Mouse (Mus musculus): Measurements from ENCODE around the gene Galnt4. TPM values are rescaled to one million over a fixed set of nuclear protein-coding genes. Genes with fewer than 3 reads are reported as not detected.

Gene Galnt4
- polyA plus RNA-seq, 1 experiment from 2014 or later: 6.7 TPM

DNA sequence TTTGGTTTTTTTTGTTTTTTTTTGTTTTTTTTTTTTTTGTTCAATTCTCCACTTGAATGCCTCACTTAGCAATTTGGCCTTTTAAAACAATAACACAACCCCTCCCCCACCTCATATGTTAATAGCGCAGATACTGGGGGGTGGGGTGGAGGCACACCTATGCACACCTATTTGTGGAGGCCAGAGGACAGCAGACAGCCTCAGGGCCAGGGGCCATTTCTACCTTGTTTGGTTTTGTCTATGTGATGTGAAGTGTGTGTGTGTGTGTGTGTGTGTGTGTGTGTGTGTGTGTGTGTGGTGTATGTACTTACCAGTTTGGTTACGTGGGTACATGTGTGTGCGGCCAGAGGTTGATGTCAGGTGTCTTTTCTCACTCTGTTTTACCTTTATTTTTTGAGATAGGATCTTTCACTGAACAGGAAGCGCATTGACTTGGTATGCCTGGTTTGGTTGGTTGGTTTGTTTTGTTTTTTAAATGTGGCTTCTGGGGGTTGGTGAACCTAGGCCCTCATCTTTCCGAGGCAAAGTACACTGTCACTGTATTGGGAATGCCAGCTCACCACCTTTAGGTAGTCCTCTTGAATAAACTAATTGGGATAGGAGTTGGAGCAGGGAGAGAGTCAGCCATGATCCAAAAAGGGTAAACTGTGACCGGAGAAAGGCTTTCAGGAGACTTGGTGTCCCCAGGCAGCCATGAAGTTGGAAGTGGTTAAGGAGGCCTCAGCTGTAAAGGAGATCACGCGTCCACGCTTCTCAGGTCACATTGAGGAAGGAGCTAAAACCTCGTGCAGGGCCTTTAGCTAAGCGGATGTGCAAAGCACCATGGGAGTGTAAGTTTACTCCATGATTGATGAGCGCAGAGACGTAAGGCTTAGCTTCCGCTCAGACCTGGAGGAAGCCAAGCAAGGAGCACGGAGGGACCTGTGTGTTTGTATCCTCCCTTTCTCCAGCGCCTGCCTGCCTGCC is 9.0 kb downstream of the Galnt4 start:
- Histone ChIP-seq H3K36me3 (no peaks in the 10 kb centered on the region), H3K9ac (no peak overlapping the region), H3K27ac (no peak overlapping the region), H3K4me1 (peaks cover 10% of the 10 kb centered on the region), H3K27me3 (no peaks in the 10 kb centered on the region), H3K9me3 (replicated peaks) (no peaks in the 10 kb centered on the region), H3K4me2 (replicated peaks) (no peak overlapping the region), H3K4me3 (no peak overlapping the region)
- no peak for ATAC-seq (ENCODE audit: low FRiP score)
- WGBS: 83% methylated on average over 16 of the region's 16 CpGs

DNA sequence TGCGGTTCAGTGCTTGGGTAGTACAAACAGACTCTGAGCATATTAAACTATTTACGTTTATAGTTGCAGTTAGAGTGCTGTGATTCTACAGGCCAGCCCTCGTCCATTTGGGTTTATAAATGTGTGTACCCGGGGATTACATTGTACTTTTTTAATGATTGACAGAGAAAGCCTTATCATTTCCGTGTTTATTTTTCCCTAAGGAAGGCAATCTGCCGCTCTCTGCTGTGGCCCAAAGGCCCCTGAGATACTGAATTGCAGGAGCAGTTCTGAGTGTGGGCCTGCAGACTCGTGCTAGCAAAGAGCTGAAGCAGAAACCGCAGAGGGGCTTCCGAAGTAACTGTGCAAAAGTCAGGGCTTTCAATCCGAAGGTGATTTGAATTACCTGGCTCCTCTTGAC is 9.9 kb downstream of the Galnt4 start:
- Histone ChIP-seq H3K4me1 (peaks cover 10% of the 10 kb centered on the region), H3K9me3 (replicated peaks) (no peaks in the 10 kb centered on the region), H3K27ac (no peak overlapping the region), H3K4me2 (replicated peaks) (no peak overlapping the region), H3K9ac (no peak overlapping the region), H3K27me3 (no peaks in the 10 kb centered on the region), H3K4me3 (no peak overlapping the region), H3K36me3 (no peaks in the 10 kb centered on the region)
- ATAC-seq (ENCODE audit: low FRiP score): no peak
- whole genome bisulfite sequencing: 84% methylated on average over 10 of the region's 10 CpGs

DNA sequence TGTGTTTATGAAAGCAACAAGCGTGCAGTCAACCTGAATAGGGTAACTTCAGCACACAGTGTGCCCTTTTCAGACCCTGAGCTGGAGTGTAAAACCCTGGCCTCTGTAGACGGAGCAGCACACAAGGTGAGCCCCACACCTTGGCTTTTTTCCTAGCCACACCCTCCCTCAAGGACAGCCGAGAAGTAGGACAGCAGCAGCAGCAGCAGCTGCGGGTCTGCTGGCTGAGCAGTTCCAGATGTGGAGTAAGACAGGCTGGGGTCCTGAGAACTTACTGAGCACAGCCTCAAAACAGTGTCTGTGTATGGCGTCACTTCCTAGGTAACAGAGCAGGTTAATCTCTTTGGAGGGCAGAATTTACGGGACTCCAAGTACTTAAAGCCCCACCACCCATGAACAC is 10.7 kb downstream of the Galnt4 start:
- Histone ChIP-seq H3K4me2 (replicated peaks) (no peak overlapping the region), H3K9ac (no peak overlapping the region), H3K4me3 (no peak overlapping the region), H3K4me1 (peaks cover 8% of the 10 kb centered on the region), H3K27ac (no peak overlapping the region), H3K27me3 (no peaks in the 10 kb centered on the region), H3K36me3 (no peaks in the 10 kb centered on the region), H3K9me3 (replicated peaks) (no peaks in the 10 kb centered on the region)
- ATAC-seq (ENCODE audit: low FRiP score): no peak
- 66% methylated on average over 6 of the region's 6 CpGs for WGBS

DNA sequence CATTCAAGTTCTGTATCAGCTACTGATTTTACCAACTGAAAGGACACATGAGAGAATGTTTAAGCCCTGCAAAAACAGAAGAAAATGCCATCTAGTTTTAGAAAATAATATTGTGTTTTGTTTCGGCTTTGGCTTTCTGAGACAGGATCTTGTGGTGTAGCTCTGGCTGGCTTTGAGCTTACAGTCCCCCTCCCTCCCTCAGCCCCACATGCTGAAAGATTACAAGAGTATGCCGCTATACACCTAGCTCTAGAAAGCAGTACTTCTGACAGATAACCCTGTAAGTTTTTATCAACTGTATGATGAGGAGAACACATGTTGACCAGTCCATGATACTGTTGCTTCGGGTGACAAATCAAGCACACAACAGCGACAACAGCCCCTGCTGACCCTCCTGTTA is 11.5 kb downstream of the Galnt4 start:
- no peak overlapping the region for H3K4me3 ChIP-seq
- no peak overlapping the region for H3K9ac ChIP-seq
- no peak overlapping the region for H3K27ac ChIP-seq
- WGBS: 84% methylated on average over 4 of the region's 4 CpGs
- no peaks in the 10 kb centered on the region for H3K9me3 ChIP-seq (replicated peaks)
- H3K4me2 ChIP-seq (replicated peaks): no peak overlapping the region
- H3K36me3 ChIP-seq: no peaks in the 10 kb centered on the region
- H3K27me3 ChIP-seq: no peaks in the 10 kb centered on the region
- peaks cover 8% of the 10 kb centered on the region for H3K4me1 ChIP-seq
- ATAC-seq (ENCODE audit: low FRiP score): no peak

DNA sequence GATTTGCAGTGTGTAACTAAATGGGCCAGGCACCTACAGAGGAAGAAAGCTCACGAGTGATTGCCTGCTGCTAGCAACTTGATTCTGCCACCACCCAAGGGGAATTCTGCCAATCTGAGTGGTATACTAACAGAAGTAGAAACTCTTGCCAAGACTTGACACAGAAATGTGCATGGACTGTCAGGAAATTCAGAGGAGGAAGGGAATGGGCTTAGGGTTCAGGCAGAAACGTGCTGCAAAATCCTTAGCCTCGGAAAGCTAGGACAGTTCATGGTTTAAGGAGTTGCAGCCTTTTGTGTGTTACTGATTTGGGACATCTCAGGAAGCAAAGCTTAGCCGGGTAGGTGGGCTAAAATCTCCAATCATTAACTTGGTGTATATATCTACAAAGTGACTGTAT is 18.3 kb downstream of the Galnt4 start, which contains the start of gene Phxr2:
TSS of gene Phxr2 (minus strand) at position 101 of the 400 bp plus-strand sequence.
- H3K4me1 ChIP-seq: no peaks in the 10 kb centered on the region

DNA sequence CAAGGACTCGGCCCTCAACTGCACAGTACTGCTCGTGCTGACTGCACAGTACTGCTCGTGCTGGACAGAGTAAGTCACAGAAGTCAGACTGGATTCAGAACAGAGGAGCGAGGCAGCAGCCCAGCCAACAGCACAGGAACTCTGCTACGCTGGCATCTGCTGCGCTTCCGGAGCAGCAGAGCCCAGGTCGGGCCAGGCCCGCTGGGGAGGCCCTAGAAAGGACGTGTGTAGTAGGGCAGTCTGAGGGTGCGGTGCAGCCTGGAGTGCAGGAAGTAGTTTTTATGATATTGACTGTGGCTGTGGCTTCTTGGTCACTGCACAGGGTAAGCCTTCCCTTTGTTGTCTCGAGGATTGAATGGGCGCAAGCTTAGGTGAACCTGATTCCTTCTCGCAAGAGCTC is 19.0 kb downstream of the Galnt4 start:
- no peak overlapping the region for H3K4me2 ChIP-seq (replicated peaks)
- H3K4me3 ChIP-seq: no peak overlapping the region
- no peaks in the 10 kb centered on the region for H3K27me3 ChIP-seq
- H3K4me1 ChIP-seq: peaks cover 2% of the 10 kb centered on the region; the same call in 1 of the 2 replicates
- peaks cover 16% of the 10 kb centered on the region for H3K36me3 ChIP-seq
- no peak overlapping the region for H3K9ac ChIP-seq
- no peak overlapping the region for H3K27ac ChIP-seq
- WGBS: 88% methylated on average over 14 of the region's 14 CpGs
- H3K9me3 ChIP-seq (replicated peaks): no peaks in the 10 kb centered on the region
- no peak for ATAC-seq (ENCODE audit: low FRiP score)

More for the DNA sequence above, 18.3 kb downstream of the Galnt4 start, which contains the start of gene Phxr2:
- H3K4me2 ChIP-seq (replicated peaks): no peak within 1 kb of the TSS
- peaks cover 16% of the 10 kb centered on the region for H3K36me3 ChIP-seq
- H3K9ac ChIP-seq: no peak within 1 kb of the TSS
- WGBS: 88% methylated on average over 4 of the region's 4 CpGs
- no peaks in the 10 kb centered on the region for H3K27me3 ChIP-seq
- H3K4me3 ChIP-seq: no peak within 1 kb of the TSS
- no peaks in the 10 kb centered on the region for H3K9me3 ChIP-seq (replicated peaks)
- ATAC-seq (ENCODE audit: low FRiP score): no peak
- no peak within 1 kb of the TSS for H3K27ac ChIP-seq

DNA sequence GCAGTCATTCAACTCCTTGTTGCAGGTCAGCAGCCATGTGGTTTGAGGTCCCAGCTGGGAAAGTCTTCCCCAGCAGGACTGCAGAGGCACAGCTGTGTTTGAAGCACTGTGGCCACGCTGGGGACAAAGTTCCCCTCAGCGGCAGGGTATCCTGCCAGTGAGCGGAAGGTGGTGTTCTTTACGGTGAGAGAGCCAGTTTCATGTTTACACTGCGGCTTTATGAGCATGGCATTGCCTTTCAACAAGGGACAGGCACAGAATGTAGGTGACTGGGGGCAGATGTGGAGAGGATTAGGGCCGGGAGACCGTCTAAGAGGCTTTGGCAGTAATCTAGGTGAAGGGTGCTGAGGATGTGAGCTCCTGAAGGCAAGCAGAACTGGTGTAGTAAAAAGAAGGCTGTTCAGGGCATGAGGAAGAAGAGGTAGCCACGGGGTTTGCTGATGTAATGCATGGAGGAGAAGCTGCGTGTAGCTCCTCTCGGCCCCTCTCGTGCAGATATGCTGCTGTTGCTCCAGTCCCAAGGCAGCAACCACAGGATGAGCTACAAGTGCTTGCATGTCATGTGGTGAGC is 19.8 kb downstream of the Galnt4 start:
- peaks cover 16% of the 10 kb centered on the region for H3K36me3 ChIP-seq
- WGBS: 76% methylated on average over 11 of the region's 11 CpGs

DNA sequence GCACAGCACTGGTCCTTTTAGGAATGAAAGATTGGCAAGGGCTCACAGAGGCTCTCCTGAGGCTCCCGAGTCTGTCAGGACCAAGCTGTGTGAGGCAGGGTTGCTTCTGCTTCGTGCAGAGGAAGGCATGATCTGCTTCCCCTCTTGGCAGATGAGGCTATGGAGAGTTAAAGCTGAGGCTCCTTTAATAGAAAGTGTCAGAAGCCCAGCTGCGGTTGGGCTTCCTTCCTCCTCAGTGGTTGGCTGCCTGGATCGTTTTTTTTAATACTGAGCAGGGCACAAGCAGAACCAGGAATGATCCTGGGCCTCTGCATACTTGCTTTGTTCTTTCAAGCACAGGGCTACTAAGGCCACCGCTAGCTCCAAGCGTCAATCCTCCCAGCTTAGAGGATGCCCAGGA is 22.7 kb downstream of the Galnt4 start:
- Histone ChIP-seq H3K36me3 (peaks cover 26% of the 10 kb centered on the region), H3K4me2 (replicated peaks) (no peak overlapping the region), H3K4me1 (peaks cover 5% of the 10 kb centered on the region; the same call in 1 of the 2 replicates), H3K9me3 (replicated peaks) (no peaks in the 10 kb centered on the region), H3K27me3 (no peaks in the 10 kb centered on the region), H3K9ac (no peak overlapping the region), H3K4me3 (no peak overlapping the region), H3K27ac (0 out of 2 replicates have a peak overlapping the region, but pooled peaks have one; percentile 7)
- ATAC-seq (ENCODE audit: low FRiP score): no peak
- WGBS: 43% methylated on average over 6 of the region's 6 CpGs

More for the DNA sequence above, 19.8 kb downstream of the Galnt4 start:
- Histone ChIP-seq H3K4me1 (peaks cover 5% of the 10 kb centered on the region; the same call in 1 of the 2 replicates), H3K9ac (no peak overlapping the region), H3K9me3 (replicated peaks) (no peaks in the 10 kb centered on the region), H3K27ac (no peak overlapping the region), H3K4me2 (replicated peaks) (no peak overlapping the region), H3K4me3 (no peak overlapping the region), H3K27me3 (no peaks in the 10 kb centered on the region)
- no peak for ATAC-seq (ENCODE audit: low FRiP score)

DNA sequence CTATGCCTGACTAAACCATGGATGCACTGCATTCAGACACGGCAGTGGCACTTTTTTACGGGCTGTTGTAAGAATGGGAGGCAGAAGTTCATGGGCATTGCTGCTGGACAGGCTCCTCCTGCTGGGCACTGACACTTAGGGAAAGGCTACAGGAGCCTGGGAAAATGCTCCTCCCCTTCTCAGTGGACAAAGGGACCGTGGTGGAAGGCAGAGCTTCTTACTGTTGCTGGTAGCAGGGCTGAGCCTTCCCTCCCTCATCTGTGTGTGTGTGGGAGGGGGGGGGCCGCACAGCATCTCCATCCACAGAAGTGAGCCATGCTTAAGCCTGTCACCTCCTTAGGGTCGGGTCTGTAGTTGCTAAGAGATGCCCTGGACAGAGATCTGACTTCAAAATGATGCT is 23.3 kb downstream of the Galnt4 start:
- ATAC-seq (ENCODE audit: low FRiP score): no peak
- Histone ChIP-seq H3K27me3 (no peaks in the 10 kb centered on the region), H3K9ac (no peak overlapping the region), H3K36me3 (peaks cover 26% of the 10 kb centered on the region), H3K4me1 (peaks cover 11% of the 10 kb centered on the region), H3K9me3 (replicated peaks) (no peaks in the 10 kb centered on the region), H3K4me2 (replicated peaks) (no peak overlapping the region), H3K27ac (peak overlapping the region; percentile 7; the same call in 1 of the 2 replicates), H3K4me3 (no peak overlapping the region)
- 48% methylated on average over 5 of the region's 5 CpGs for WGBS

DNA sequence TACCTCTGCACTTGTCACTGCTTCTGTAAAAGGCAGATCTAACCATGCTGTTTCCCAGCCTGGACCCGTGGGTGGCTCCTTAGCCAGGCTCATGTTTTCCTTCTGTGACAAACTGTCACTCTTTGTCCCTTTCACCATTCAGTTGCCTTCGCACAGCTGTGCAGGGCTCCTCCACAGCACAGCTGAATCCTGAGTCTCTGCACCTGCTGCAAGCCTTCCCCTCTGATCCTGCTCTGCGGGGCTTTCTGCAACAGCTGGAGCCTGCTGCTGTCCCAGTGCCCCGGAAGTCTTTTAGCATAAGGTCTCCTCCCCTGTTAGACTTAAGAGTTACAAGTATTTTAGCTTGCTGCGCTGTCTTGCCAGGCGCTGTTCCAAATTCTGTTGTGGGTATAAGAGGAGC is 24.2 kb downstream of the Galnt4 start:
- H3K27ac ChIP-seq: no peak overlapping the region
- peaks cover 18% of the 10 kb centered on the region for H3K36me3 ChIP-seq
- peaks cover 11% of the 10 kb centered on the region for H3K4me1 ChIP-seq
- no peak overlapping the region for H3K4me3 ChIP-seq
- WGBS: 72% methylated on average over 6 of the region's 6 CpGs
- no peaks in the 10 kb centered on the region for H3K9me3 ChIP-seq (replicated peaks)
- H3K4me2 ChIP-seq (replicated peaks): no peak overlapping the region
- no peak for ATAC-seq (ENCODE audit: low FRiP score)
- no peaks in the 10 kb centered on the region for H3K27me3 ChIP-seq
- no peak overlapping the region; the same call in 1 of the 2 replicates for H3K9ac ChIP-seq

DNA sequence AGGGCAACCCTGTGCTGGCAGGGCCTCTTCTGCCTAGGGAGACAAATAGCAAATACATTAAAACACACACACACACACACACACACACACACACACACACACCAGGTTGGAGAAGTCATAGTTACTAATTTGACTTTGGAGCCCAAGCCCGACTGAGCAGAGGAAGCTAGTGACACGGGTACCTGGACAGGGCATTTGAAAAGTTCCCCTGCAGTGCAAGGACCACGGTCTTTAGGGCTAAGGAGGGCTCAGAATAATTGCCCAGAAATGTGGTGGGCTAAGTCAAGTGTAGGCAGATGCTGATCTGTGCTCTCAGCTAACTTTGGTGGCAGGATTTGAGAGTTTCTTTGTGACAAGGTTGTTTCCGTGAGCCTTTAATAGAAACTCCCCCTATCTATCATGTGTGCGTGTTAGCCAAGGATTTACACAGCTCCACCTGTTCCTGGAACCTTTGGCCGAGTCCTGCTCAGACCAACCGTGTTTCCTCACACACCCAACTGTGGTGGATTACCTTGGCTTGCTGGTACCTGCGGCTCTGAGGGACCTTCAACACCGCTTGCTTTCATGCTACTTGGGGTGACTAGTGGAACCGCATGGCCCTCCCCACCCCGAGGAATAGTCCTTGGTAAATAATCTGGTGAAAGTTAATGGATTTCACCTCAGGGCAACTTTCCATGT is 24.8 kb downstream of the Galnt4 start:
- 93% methylated on average over 11 of the region's 11 CpGs for WGBS
- Histone ChIP-seq H3K4me3 (no peak overlapping the region), H3K4me2 (replicated peaks) (no peak overlapping the region), H3K9ac (no peak overlapping the region), H3K36me3 (peaks cover 17% of the 10 kb centered on the region; the same call in 1 of the 2 replicates), H3K4me1 (peaks cover 11% of the 10 kb centered on the region), H3K27ac (no peak overlapping the region), H3K9me3 (replicated peaks) (no peaks in the 10 kb centered on the region), H3K27me3 (no peaks in the 10 kb centered on the region)
- ATAC-seq (ENCODE audit: low FRiP score): no peak

DNA sequence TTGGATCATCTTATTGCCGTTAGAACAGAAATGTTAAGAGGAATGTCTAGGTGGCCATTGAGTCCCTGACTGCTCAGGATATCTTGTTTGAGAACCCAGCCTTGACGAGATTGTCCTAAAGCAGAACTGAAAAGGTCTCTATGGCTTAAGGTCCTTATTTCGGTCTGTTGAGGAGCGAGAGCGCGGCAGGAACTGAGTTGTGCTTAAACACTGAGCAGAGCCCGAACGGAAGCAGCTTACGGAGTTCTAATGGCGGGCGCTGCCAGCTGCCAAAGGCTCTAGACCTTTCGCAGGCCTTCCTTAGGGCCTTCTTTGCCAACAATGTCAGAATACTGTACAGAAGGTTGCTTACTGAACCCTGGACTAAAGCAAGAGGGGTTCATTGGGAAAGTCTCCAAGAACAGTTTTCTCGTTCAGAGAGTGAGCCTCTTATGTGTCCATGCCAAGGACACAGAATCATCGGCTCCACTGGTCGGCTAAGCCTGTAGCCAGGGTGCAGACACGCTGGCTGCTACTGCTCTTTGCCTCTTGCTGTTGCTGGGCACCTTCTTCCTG is 25.4 kb downstream of the Galnt4 start:
- no peak for ATAC-seq (ENCODE audit: low FRiP score)
- Histone ChIP-seq H3K4me1 (peaks cover 11% of the 10 kb centered on the region), H3K27me3 (no peaks in the 10 kb centered on the region), H3K4me3 (no peak overlapping the region), H3K4me2 (replicated peaks) (no peak overlapping the region), H3K9ac (no peak overlapping the region), H3K36me3 (peaks cover 18% of the 10 kb centered on the region; the same call in 1 of the 2 replicates), H3K9me3 (replicated peaks) (no peaks in the 10 kb centered on the region), H3K27ac (no peak overlapping the region)
- 96% methylated on average over 16 of the region's 16 CpGs for WGBS

Measured in hindbrain, embryonic 12.5 days (tissue).